Mouse (Mus musculus) v-Abl transformed pro-B cells (cell line): ENCODE results near the gene Midn.

ENCODE experiments used
- in situ Hi-C, 2 experiments: fragments of 400-800 bp; cut with MboI; formaldehyde crosslinking; loops; one replicate each; pipeline ENCODE4 v1.15.1; 2025; ENCODE audit not compliant: unreplicated experiment in 2 of 2

Midn gene

GRCm38 (mm10) chr10:80165392-80166128 is 17.5 kb downstream of the Midn start, which contains the start of gene Cirbp:
Gene Cirbp, plus strand, starts transcription at chr10:80165985.
- in situ Hi-C loops = loop anchor here in 1 of 2 experiments (25.0 kb wide), 1 partner anchor 522 kb away; the partner anchor contains the start of gene Mknk2

GRCm38 (mm10) chr10:80166136-80166535 is 18.1 kb downstream of the Midn start:
- in situ Hi-C loops = loop anchor here in 1 of 2 experiments (25.0 kb wide), 1 partner anchor 521 kb away; the partner anchor contains the start of gene Mknk2

GRCm38 (mm10) chr10:80167460-80168037 is 19.5 kb downstream of the Midn start:
- in situ Hi-C loops = loop anchor here in 1 of 2 experiments (25.0 kb wide), 1 partner anchor 520 kb away; the partner anchor contains the start of gene Mknk2

DNA sequence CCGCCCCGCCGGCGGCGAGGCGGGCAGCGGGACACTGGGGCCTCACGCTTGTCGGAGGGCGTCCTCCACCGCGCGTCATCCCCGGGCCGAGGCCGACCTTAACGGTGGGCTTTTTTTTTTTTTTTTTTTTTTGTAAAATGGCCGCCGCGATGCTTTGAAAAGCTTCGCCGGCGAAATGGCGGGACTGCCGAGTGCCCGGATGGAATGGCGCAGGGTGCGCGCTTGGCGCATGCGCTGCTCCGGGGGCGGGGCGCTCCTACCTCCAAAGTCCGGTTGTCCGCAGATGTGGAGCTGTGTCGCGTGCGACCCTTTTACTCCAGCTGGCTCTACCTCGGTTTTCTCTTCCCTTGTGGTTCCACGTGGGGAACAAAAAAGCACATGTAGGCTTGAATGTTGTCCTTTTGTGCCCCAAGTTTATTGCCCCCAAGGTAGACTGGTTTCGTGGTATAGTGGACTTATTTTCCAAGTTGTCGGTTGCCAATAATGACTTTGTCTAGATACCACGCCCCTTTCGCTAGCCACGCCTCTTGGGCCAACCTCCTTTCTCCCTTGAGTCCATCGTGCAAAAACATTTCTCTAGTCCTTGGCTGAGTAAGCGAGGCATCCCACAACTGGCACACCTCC is 20.1 kb downstream of the Midn start:
- in situ Hi-C loops = loop anchor here in 1 of 2 experiments (25.0 kb wide), 1 partner anchor 519 kb away; the partner anchor contains the start of gene Mknk2

DNA sequence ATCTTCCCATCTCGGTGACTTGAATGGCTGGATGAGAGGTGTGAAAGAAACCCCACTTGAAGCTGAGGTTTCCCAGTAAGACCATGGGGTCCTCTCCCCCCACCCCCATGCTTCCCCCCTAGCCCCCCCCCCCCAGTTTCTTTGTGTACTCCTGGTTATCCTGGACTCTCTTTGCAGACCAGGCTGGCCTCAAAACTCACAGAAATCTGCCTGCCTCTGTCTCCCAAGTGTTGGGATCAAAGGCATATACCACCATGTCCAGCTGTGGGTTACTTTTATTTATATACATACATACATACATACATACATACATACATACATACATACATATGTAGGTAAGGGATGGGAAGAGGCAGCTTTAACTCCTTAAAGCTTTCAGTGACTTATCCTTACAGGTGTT is 21.0 kb downstream of the Midn start:
- in situ Hi-C loops = loop anchor here in 1 of 2 experiments (25.0 kb wide), 1 partner anchor 518 kb away; the partner anchor contains the start of gene Mknk2

DNA sequence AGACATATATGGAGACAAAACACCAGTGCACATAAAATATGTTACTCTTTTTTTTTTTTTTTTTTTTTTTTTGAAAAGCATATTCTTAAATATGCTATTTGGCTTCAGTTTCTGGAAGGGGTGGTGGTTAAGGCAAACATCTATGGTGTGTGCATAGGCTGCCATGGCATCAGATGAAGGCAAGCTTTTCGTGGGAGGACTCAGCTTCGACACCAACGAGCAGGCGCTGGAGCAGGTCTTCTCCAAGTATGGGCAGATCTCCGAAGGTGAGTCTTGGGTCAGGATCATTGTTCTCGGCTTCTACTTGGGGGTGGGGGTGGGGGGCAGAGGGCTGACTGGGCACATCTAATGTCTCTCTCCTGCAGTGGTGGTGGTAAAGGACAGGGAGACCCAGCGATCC is 21.6 kb downstream of the Midn start:
- in situ Hi-C loops = loop anchor here in 1 of 2 experiments (5.0 to 25.0 kb wide), 3 partner anchors 178 to 518 kb away; partner anchors contain the start of genes Adamtsl5 and Mknk2

GRCm38 (mm10) chr10:80170052-80170451 is 22.0 kb downstream of the Midn start:
- in situ Hi-C loops = loop anchor here in 1 of 2 experiments (5.0 to 25.0 kb wide), 3 partner anchors 177 to 517 kb away; partner anchors contain the start of genes Adamtsl5 and Mknk2

DNA sequence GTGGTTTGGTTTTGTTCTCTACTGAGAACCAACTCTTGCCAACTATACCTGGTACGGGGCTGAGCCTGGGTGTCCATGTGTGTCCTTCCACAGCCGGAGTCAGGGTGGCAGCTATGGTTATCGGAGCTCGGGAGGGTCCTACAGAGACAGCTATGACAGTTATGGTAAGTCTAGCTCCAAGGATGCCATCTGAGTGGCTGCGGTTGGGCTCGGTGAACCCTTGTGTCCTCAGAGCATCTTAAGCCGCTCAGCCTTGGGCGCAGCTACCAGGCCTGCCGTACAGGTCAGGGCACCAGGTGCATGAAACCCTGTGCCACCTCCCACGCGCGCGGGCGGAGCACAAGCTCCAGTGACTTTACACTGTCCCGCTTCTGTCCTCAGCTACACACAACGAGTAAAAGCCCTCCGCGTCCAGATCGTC is 22.5 kb downstream of the Midn start:
- in situ Hi-C loops = loop anchor here in 1 of 2 experiments (5.0 to 25.0 kb wide), 3 partner anchors 177 to 517 kb away; partner anchors contain the start of genes Adamtsl5 and Mknk2

- in situ Hi-C loops = loop anchor here in 1 of 2 experiments (5.0 to 25.0 kb wide), 3 partner anchors 176 to 516 kb away; partner anchors contain the start of genes Adamtsl5 and Mknk2
These were observed 23.2 kb downstream of the Midn start for GRCm38 (mm10) chr10:80171252-80171651.

- in situ Hi-C loops = loop anchor here in 1 of 2 experiments (5.0 to 25.0 kb wide), 3 partner anchors 175 to 515 kb away; partner anchors contain the start of genes Adamtsl5 and Mknk2
These were observed 23.9 kb downstream of the Midn start for GRCm38 (mm10) chr10:80171760-80172526.

- in situ Hi-C loops = loop anchor here in 1 of 2 experiments (5.0 to 25.0 kb wide), 3 partner anchors 175 to 515 kb away; partner anchors contain the start of genes Adamtsl5 and Mknk2
These were observed 24.6 kb downstream of the Midn start, which contains the start of gene 1600002K03Rik for GRCm38 (mm10) chr10:80172527-80173292. Gene 1600002K03Rik, plus strand, starts transcription at chr10:80172944.

GRCm38 (mm10) chr10:80173358-80173757 is 25.3 kb downstream of the Midn start:
- in situ Hi-C loops = loop anchor here in 1 of 2 experiments (5.0 to 25.0 kb wide), 3 partner anchors 174 to 514 kb away; partner anchors contain the start of genes Adamtsl5 and Mknk2

GRCm38 (mm10) chr10:80173955-80174640 is 26.0 kb downstream of the Midn start:
- in situ Hi-C loops = loop anchor here in 1 of 2 experiments (5.0 to 25.0 kb wide), 3 partner anchors 173 to 513 kb away; partner anchors contain the start of genes Adamtsl5 and Mknk2

DNA sequence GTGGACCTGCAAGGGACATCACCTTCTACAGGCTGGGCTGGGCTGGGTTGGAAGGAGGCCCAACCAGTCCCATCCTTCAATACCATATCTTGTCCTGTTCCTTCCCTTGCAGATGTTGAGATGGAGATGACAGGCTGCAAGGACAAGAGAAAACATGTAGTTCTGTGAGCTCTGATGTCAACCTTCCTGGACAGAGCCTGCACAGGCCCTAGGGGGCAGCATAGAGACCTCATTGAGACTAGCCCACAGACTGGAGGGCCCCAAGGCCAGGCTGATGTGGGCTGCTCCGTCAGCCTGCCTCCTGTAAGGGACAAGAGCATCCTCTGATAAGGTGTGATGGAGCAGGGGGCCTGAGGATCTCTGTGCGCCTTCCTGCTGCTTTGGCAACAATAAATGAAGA is 26.6 kb downstream of the Midn start:
- in situ Hi-C loops = loop anchor here (5.0 to 25.0 kb wide), 5 partner anchors 73 to 513 kb away; partner anchors contain the start of genes Adamtsl5 (in 2 of the 2), Ndufs7 (in 2 of the 2) and Mknk2 (in 1 of the 2)

DNA sequence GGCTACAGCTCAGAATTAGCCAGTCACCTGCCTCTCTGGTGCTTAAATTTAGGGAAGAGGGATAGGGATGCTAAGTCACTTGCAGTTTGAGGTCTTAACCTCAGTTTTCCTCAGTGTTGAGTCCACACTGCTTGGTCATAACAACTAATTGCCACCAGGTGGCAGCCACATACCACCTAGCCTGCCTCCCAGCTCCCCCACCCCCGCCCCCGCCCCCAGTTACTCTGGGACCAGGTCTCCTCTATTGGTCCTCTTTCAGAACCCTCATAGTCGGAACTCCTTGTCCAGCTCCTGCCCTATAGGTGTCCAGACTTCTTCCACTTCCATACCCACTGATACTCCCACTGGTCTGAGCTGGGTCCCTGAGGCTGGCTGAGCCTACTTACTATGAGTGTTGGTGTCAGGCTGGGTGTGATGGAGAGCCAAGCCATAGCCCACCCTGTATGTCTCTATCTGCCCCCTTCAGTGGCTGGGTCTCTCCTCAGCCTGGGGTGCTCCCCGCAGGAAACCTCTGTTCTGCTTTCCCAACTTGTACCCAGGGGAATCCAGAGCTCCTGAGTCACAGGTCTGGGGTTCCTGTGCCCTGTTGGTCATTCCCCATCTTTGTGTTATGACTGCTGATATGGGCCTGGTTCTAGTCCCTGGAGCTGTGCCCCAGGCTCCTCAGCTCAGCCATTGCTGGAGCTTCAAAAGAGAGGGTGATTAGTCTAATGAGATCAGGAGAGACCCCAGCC is 27.6 kb downstream of the Midn start:
- in situ Hi-C loops = loop anchor here (5.0 to 25.0 kb wide), 4 partner anchors 72 to 337 kb away; partner anchors contain the start of genes Ndufs7 (in 2 of the 2) and Adamtsl5 (in 1 of the 2)

- in situ Hi-C loops = loop anchor here (5.0 to 25.0 kb wide), 4 partner anchors 71 to 336 kb away; partner anchors contain the start of genes Ndufs7 (in 2 of the 2) and Adamtsl5 (in 1 of the 2)
These were observed 28.3 kb downstream of the Midn start for GRCm38 (mm10) chr10:80176270-80176834.
